Mouse (Mus musculus) kidney, postnatal 0 days (tissue): ENCODE results near the gene Map3k6. TPM values are rescaled to one million over a fixed set of nuclear protein-coding genes. Genes with fewer than 3 reads are reported as not detected.

Experiments
- ATAC-seq: fragments of 200-750 bp; cut with Nextera tagmentation; replicated peaks from 2 replicates; pipeline ENCODE4 v1.8.0; 2017; ENCODE audit warnings: low read depth, moderate number of reproducible peaks, moderate TSS enrichment, moderate library complexity; ENCODE audit not compliant: low FRiP score
- DNase-seq: peaks from one replicate; pipeline ENCODE4 v3.0.0-alpha.2; 2016; ENCODE audit warnings: low spot score
- H3K27ac ChIP-seq: fragments of 300-500 bp; sonication (generic); 2 replicates; pipeline ENCODE4 v1.5.1; 2014; ENCODE audit warnings: mild to moderate bottlenecking
- H3K27me3 ChIP-seq: fragments of 300-500 bp; sonication (generic); 2 replicates; pipeline ENCODE4 v1.6.1; 2014; ENCODE audit warnings: low read length, mixed read lengths; ENCODE audit not compliant: insufficient read depth
- H3K36me3 ChIP-seq: fragments of 300-500 bp; sonication (generic); 2 replicates; pipeline ENCODE4 v1.6.1; 2014; ENCODE audit warnings: low read length, mixed read lengths; ENCODE audit not compliant: insufficient read depth
- H3K4me1 ChIP-seq: fragments of 300-500 bp; sonication (generic); replicated peaks from 2 replicates; pipeline ENCODE4 v1.6.1; 2014; ENCODE audit warnings: antibody characterized with exemption, low read length, mixed read lengths; ENCODE audit not compliant: insufficient read depth
- H3K4me2 ChIP-seq: fragments of 300-500 bp; sonication (generic); 2 replicates; pipeline ENCODE4 v1.6.1; 2014; ENCODE audit warnings: mild to moderate bottlenecking, low read length, moderate library complexity, mixed read lengths
- H3K4me3 ChIP-seq: fragments of 300-500 bp; sonication (generic); replicated peaks from 2 replicates; pipeline ENCODE4 v1.5.1; 2014; ENCODE audit warnings: low read depth, low read length
- H3K9ac ChIP-seq: fragments of 300-500 bp; sonication (generic); 2 replicates; pipeline ENCODE4 v1.6.1; 2014; ENCODE audit warnings: low read depth, low read length
- H3K9me3 ChIP-seq: fragments of 300-500 bp; sonication (generic); replicated peaks from 2 replicates; pipeline ENCODE4 v1.6.1; 2016; ENCODE audit warnings: low read length, inconsistent platforms, mixed read lengths
- CTCF ChIP-seq: IDR thresholded peaks from 2 replicates; pipeline ENCODE4 v1.5.1; 2016; ENCODE audit warnings: antibody characterized with exemption, low read depth, mild to moderate bottlenecking, moderate library complexity
- WGBS: fragments of 180-500 bp; shearing (Covaris S2); extraction: QIAGEN DNeasy Blood & Tissue Kit; methylation state at CpG from one replicate; pipeline ENCODE4 v1.1.7; 2014; 5-methylcytosine and 5-hydroxymethylcytosine counted together
- polyA plus RNA-seq: library from polyadenylated mRNA; unstranded; fragments of >200 nt; fragmentation: Nextera tagmentation; extraction: Ambion mirVana; gene quantifications from 2 replicates; pipeline ENCODE4 v1.2.1, GENCODE M21; 2015

Gene Map3k6
- polyA plus RNA-seq, 1 experiment from 2014 or later, result 4.2 TPM

- Histone ChIP-seq H3K36me3 (no peaks in the 10 kb centered on the region), H3K4me2 (peak overlapping the region; percentile 99), H3K9me3 (no peaks in the 10 kb centered on the region), H3K27me3 (no peaks in the 10 kb centered on the region), H3K27ac (no peak overlapping the region), H3K4me3 (peak overlapping the region; percentile 51), H3K9ac (peak overlapping the region; percentile 60), H3K4me1 (peaks cover 12% of the 10 kb centered on the region; the same call in 1 of the 2 replicates)
- peak; percentile 48; the same call in 1 of the 2 replicates for TF ChIP-seq CTCF
- WGBS, result 2% methylated on average over 44 of the region's 44 CpGs
- ATAC-seq (peak; percentile 50; the same call in 1 of the 2 replicates), DNase-seq (peak; percentile 71)
These were observed 27.9 kb upstream of the Map3k6 start for GRCm38 (mm10) chr4:133212562-133213267.

DNA sequence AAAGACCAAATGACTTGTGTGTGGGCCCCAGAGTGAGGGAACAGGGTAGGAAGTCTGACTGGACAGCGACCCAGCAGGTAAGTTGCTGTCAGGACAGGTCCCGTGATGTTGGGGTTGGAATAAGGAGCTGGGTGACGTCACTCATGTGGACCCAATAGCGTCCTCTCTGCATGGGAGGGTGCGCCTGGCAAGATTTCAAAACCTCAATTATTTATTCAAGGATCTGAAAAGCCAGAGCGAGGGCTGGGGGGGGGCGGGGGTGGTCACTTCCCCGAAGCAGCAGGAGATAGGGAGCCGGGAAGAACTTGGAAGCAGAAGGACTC, 27.4 kb upstream of the Map3k6 start:
- DNase-seq, result no peak
- Histone ChIP-seq H3K4me1 (peaks cover 12% of the 10 kb centered on the region; the same call in 1 of the 2 replicates), H3K4me3 (0 out of 2 replicates have a peak overlapping the region, but pooled peaks have one; percentile 51), H3K9ac (no peak overlapping the region), H3K27me3 (no peaks in the 10 kb centered on the region), H3K27ac (no peak overlapping the region), H3K4me2 (peak overlapping the region; percentile 99), H3K36me3 (no peaks in the 10 kb centered on the region), H3K9me3 (no peaks in the 10 kb centered on the region)
- peak; percentile 63 for ATAC-seq
- 2% methylated on average over 9 of the region's 9 CpGs for WGBS
- TF ChIP-seq CTCF, result no peak; the same call in 1 of the 2 replicates

- Histone ChIP-seq H3K4me1 (peaks cover 12% of the 10 kb centered on the region; the same call in 1 of the 2 replicates), H3K9me3 (no peaks in the 10 kb centered on the region), H3K4me2 (peak overlapping the region; percentile 99), H3K27me3 (no peaks in the 10 kb centered on the region), H3K4me3 (no peak overlapping the region), H3K36me3 (no peaks in the 10 kb centered on the region), H3K27ac (no peak overlapping the region), H3K9ac (no peak overlapping the region)
- ATAC-seq (no peak), DNase-seq (no peak)
- WGBS, result 17% methylated on average over 10 of the region's 10 CpGs
- TF ChIP-seq CTCF, result no peak
These were observed 27.0 kb upstream of the Map3k6 start for GRCm38 (mm10) chr4:133213661-133214060.

- Histone ChIP-seq H3K4me1 (peaks cover 4% of the 10 kb centered on the region), H3K4me2 (no peak overlapping the region), H3K36me3 (no peaks in the 10 kb centered on the region), H3K9ac (no peak overlapping the region), H3K4me3 (no peak overlapping the region), H3K27ac (no peak overlapping the region), H3K9me3 (no peaks in the 10 kb centered on the region), H3K27me3 (no peaks in the 10 kb centered on the region)
- DNase-seq (peak; percentile 78), ATAC-seq (no peak)
- WGBS, result 2% methylated on average over 5 of the region's 5 CpGs
- peak; percentile 87 for TF ChIP-seq CTCF
These were observed 23.0 kb upstream of the Map3k6 start for GRCm38 (mm10) chr4:133217641-133218040.

GRCm38 (mm10) chr4:133218745-133219144, 21.9 kb upstream of the Map3k6 start:
- H3K27ac ChIP-seq, result no peak overlapping the region
- H3K27me3 ChIP-seq, result no peaks in the 10 kb centered on the region
- no peak for TF ChIP-seq CTCF
- 88% methylated on average over 3 of the region's 3 CpGs for whole genome bisulfite sequencing
- no peaks in the 10 kb centered on the region for H3K9me3 ChIP-seq
- no peaks in the 10 kb centered on the region for H3K36me3 ChIP-seq
- H3K4me1 ChIP-seq, result peaks cover 5% of the 10 kb centered on the region; the same call in 1 of the 2 replicates
- H3K4me2 ChIP-seq, result no peak overlapping the region
- no peak overlapping the region for H3K4me3 ChIP-seq
- no peak overlapping the region for H3K9ac ChIP-seq
- ATAC-seq (no peak), DNase-seq (no peak)

DNA sequence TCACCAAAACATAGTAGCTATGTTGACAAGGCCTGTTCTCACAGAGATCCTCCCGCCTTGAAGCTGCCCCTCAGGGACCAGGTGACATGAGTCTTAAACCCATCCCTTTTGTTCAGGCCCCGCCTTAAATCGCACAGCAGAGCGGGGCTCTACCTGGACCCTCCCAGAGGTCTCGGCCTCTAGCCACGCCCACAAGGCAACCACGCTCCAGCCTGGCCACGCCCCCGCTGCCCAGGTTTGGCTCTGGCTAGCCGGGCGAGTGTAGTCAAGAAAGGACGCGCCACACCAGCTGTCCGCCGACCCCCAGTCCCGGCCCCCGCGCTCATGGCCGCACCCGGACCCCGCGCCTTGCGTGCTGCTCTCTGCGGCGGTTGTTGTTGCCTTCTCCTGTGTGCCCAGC, 20.0 kb upstream of the Map3k6 start:
- no peak for TF ChIP-seq CTCF
- H3K4me3 ChIP-seq, result peak overlapping the region; percentile 30
- DNase-seq (no peak), ATAC-seq (peak; percentile 62; the same call in 1 of the 2 replicates)
- 3% methylated on average over 25 of the region's 25 CpGs for WGBS
- no peaks in the 10 kb centered on the region for H3K27me3 ChIP-seq
- H3K4me2 ChIP-seq, result peak overlapping the region; percentile 58
- peaks cover 5% of the 10 kb centered on the region; the same call in 1 of the 2 replicates for H3K4me1 ChIP-seq
- peak overlapping the region; percentile 53 for H3K9ac ChIP-seq
- peak overlapping the region; percentile 27; the same call in 1 of the 2 replicates for H3K27ac ChIP-seq
- H3K36me3 ChIP-seq, result no peaks in the 10 kb centered on the region
- H3K9me3 ChIP-seq, result no peaks in the 10 kb centered on the region

DNA sequence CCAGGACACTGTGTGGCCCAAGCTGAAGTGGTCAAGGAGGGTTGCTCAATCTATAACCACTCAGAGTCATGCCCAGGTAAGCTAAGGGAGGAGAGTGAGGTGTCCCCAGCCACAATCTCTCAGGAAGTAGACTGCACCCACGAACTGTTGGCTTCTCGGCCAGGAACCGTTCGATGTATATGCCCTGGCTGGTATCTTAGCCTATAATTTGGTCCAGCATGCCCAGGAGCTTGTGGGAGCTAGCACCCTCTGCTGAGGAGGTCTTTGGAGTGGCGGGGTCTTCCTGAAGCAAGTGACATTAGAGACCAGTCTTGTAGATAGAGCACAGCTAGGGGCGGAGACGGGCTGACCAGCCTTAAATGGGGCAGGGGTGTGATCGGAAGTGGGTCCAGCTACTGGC, 18.9 kb upstream of the Map3k6 start:
- Histone ChIP-seq H3K4me3 (no peak overlapping the region), H3K27me3 (no peaks in the 10 kb centered on the region), H3K4me1 (peaks cover 5% of the 10 kb centered on the region; the same call in 1 of the 2 replicates), H3K27ac (no peak overlapping the region), H3K9me3 (no peaks in the 10 kb centered on the region), H3K36me3 (no peaks in the 10 kb centered on the region), H3K9ac (no peak overlapping the region), H3K4me2 (no peak overlapping the region)
- 82% methylated on average over 8 of the region's 8 CpGs for WGBS
- DNase-seq (no peak), ATAC-seq (no peak)
- no peak for TF ChIP-seq CTCF
